Mouse (Mus musculus): ENCODE measurements around the gene Hoxa9. TPM values are rescaled to one million over a fixed set of nuclear protein-coding genes. Genes with fewer than 3 reads are reported as not detected.

Hoxa9 gene
- polyA plus RNA-seq, 1 experiment, result not detected

GRCm38 (mm10) chr6:52177806-52178205, 53.1 kb downstream of the Hoxa9 start:
- 5% methylated on average over 9 of the region's 9 CpGs for WGBS
- Histone ChIP-seq H3K4me3 (ENCODE audit: insufficient read depth, low read depth, low read length) (no peak overlapping the region), H3K27ac (ENCODE audit: insufficient read depth, low read depth, low read length) (no peak overlapping the region), H3K4me1 (ENCODE audit: control insufficient read depth, insufficient read depth, low read length) (no peaks in the 10 kb centered on the region)
- no peak for TF ChIP-seq CTCF (IDR thresholded peaks at IDR 0.05; ENCODE audit: insufficient read depth, low read depth, low read length)
- TF ChIP-seq POLR2A (IDR thresholded peaks at IDR 0.05; ENCODE audit: insufficient read depth, low read depth, low read length), result no peak

DNA sequence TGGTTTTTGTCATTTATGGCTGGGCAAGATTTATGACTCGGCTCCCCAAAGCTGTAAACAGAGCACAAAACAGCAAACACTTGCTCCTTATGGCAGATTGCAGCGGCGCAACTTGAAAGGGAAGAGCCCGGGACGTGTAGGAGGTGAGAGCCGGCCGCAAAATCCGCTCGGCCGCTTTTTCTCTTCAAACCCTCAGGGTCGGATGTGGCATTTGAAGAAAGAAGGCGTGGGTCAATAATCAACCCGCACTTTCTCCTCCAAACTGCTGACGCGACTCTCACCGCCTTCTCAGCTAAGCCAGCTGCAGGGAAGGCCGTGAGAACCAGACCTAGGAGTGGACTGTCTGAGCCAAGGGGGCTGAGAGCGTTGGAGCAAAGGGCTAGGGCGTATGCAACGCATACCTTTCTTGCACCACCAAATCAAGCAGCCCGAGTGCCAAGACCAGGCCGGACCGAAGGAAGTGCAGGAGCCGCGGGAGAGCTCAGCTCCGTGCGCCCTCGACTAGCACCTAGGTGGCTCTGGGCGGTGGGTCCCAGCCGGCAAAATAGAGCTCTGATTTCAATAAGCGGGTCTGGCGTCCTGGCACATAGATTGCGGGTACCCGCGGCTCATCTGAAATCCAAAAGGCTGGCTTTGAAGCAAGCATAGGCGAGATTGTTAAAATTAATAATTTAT, 53.7 kb downstream of the Hoxa9 start, which contains the start of gene 5730596B20Rik:
5730596B20Rik (plus strand) TSS at position 438 of the 675 bp plus-strand sequence.
- H3K27ac ChIP-seq (ENCODE audit: insufficient read depth, low read depth, low read length), result no peak within 1 kb of the TSS
- no peak within 1 kb of the TSS for H3K4me3 ChIP-seq (ENCODE audit: insufficient read depth, low read depth, low read length)
- TF ChIP-seq CTCF (IDR thresholded peaks at IDR 0.05; ENCODE audit: insufficient read depth, low read depth, low read length) (no peak), POLR2A (IDR thresholded peaks at IDR 0.05; ENCODE audit: insufficient read depth, low read depth, low read length) (no peak)
- H3K4me1 ChIP-seq (ENCODE audit: control insufficient read depth, insufficient read depth, low read length), result peaks cover 3% of the 10 kb centered on the region; the same call in 1 of the 2 replicates
- 3% methylated on average over 36 of the region's 36 CpGs for WGBS

DNA sequence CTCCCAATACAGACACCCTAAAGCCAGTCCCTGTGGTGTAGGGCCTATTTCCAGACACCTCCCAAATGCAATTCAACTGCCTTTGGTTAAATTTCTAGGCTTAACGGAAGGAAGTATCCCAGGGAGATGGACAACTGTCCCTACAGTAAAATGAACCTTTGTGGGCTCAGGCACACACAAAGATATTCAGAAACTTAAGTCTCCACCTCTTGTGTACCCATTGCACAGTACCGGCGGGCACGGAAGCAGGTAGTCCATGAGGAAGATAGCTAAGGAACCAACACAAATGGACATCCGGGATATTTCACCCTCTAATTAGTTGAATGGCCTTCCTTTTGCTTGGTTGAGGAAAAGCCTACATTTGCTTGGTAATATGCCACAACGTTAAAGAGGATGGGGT, 54.5 kb downstream of the Hoxa9 start:
- Histone ChIP-seq H3K27ac (ENCODE audit: insufficient read depth, low read depth, low read length) (no peak overlapping the region), H3K4me3 (ENCODE audit: insufficient read depth, low read depth, low read length) (no peak overlapping the region)
- WGBS, result 4% methylated on average over 6 of the region's 6 CpGs

GRCm38 (mm10) chr6:52175864-52176263, 55.0 kb downstream of the Hoxa9 start:
- TF ChIP-seq POLR2A (IDR thresholded peaks at IDR 0.05; ENCODE audit: insufficient read depth, low read depth, low read length) (no peak), CTCF (IDR thresholded peaks at IDR 0.05; ENCODE audit: insufficient read depth, low read depth, low read length) (no peak)
- H3K27ac ChIP-seq (ENCODE audit: insufficient read depth, low read depth, low read length), result no peak overlapping the region
- H3K4me1 ChIP-seq (ENCODE audit: control insufficient read depth, insufficient read depth, low read length), result peaks cover 3% of the 10 kb centered on the region; the same call in 1 of the 2 replicates
- 4% methylated on average over 19 of the region's 35 CpGs for WGBS
- no peak overlapping the region for H3K4me3 ChIP-seq (ENCODE audit: insufficient read depth, low read depth, low read length)

More for the DNA sequence above, 54.5 kb downstream of the Hoxa9 start:
- H3K4me1 ChIP-seq (ENCODE audit: control insufficient read depth, insufficient read depth, low read length), result peaks cover 3% of the 10 kb centered on the region; the same call in 1 of the 2 replicates
- TF ChIP-seq CTCF (IDR thresholded peaks at IDR 0.05; ENCODE audit: insufficient read depth, low read depth, low read length) (no peak), POLR2A (IDR thresholded peaks at IDR 0.05; ENCODE audit: insufficient read depth, low read depth, low read length) (no peak)

DNA sequence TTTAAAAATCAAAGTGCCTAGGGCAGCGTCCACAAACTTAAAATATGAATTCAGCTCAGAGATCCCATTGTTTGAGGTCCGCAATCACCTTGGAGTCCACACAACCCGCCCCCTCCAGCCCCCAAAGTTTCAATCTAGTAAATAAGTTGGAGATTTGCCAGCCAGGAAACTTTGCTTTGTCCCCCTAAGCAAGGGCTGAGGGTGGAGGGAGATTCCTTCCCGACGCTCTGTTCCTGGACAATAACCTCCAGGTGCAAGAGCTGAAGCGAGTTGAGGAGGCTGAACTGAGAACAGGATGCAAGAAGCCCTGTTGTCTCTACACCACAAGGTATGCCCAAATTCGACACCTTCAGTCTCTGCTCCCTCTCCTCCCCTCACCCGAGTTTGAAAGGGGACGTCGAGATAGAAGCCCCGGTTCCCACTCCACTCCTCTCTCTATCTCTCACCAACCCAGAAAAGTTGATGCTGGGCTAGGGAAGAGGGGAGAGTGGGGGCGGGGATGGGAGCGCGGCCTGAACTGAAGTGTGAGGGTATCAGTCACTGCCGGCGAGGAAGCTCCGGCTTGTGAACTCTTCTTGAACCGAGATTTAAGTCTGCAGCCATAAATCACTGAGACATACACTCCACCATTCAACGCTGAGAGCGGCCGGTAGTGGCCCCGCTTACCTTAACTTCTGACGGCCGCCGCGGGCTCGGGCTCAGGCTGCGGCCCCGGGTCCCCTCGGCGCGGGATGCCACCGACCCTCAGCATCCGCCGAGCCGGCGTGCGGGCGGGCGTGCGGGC, 55.7 kb downstream of the Hoxa9 start:
- H3K4me3 ChIP-seq (ENCODE audit: insufficient read depth, low read depth, low read length), result no peak overlapping the region
- TF ChIP-seq CTCF (IDR thresholded peaks at IDR 0.05; ENCODE audit: insufficient read depth, low read depth, low read length) (no peak), POLR2A (IDR thresholded peaks at IDR 0.05; ENCODE audit: insufficient read depth, low read depth, low read length) (no peak)
- WGBS, result 1% methylated on average over 41 of the region's 41 CpGs
- peaks cover 3% of the 10 kb centered on the region; the same call in 1 of the 2 replicates for H3K4me1 ChIP-seq (ENCODE audit: control insufficient read depth, insufficient read depth, low read length)
- no peak overlapping the region for H3K27ac ChIP-seq (ENCODE audit: insufficient read depth, low read depth, low read length)

DNA sequence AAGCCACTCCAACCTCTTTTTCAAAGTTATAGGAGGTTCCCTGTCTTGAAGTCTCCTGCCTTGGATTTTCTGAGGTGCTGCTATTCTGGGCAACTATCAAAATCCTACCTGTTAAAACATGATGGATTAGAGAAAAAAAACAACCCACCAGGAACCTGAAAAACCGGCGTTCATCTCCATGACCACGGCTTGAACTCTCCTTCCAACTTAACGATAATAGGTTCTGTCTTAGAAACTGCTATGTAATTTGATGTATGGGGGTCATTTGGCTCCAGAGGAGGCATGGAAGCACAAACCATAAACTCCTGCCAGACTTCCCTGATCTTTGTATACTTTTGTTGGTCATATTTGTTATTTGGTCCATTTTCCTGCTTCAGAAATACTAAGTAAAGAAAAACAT, 57.2 kb downstream of the Hoxa9 start:
- Histone ChIP-seq H3K4me1 (ENCODE audit: control insufficient read depth, insufficient read depth, low read length) (peaks cover 3% of the 10 kb centered on the region; the same call in 1 of the 2 replicates), H3K4me3 (ENCODE audit: insufficient read depth, low read depth, low read length) (no peak overlapping the region), H3K27ac (ENCODE audit: insufficient read depth, low read depth, low read length) (no peak overlapping the region)
- 8% methylated on average over 4 of the region's 4 CpGs for WGBS
- TF ChIP-seq POLR2A (IDR thresholded peaks at IDR 0.05; ENCODE audit: insufficient read depth, low read depth, low read length), result no peak
- TF ChIP-seq CTCF (IDR thresholded peaks at IDR 0.05; ENCODE audit: insufficient read depth, low read depth, low read length), result no peak

Other genes starting within 250 kb of the Hoxa9 start
- not detected in 2 replicates for gene Skap2, start 218.5 kb downstream of the Hoxa9 start, polyA plus RNA-seq (2012; ENCODE audit: insufficient read depth, insufficient read length, low replicate concordance, missing spikeins)
- not detected in 2 replicates for gene Hoxa1, start 72.8 kb downstream of the Hoxa9 start, polyA plus RNA-seq (2012; ENCODE audit: insufficient read depth, insufficient read length, low replicate concordance, missing spikeins)
- gene Hoxa2, start 66.3 kb downstream of the Hoxa9 start, polyA plus RNA-seq (2012; ENCODE audit: insufficient read depth, insufficient read length, low replicate concordance, missing spikeins), result not detected in 2 replicates
- not detected in 2 replicates for gene 5730596B20Rik, start 53.6 kb downstream of the Hoxa9 start, polyA plus RNA-seq (2012; ENCODE audit: insufficient read depth, insufficient read length, low replicate concordance, missing spikeins)
- not detected in 2 replicates for gene Hoxa4, start 39.3 kb downstream of the Hoxa9 start, polyA plus RNA-seq (2012; ENCODE audit: insufficient read depth, insufficient read length, low replicate concordance, missing spikeins)
- not detected in 2 replicates for gene Hoxa5, start 26.5 kb downstream of the Hoxa9 start, polyA plus RNA-seq (2012; ENCODE audit: insufficient read depth, insufficient read length, low replicate concordance, missing spikeins)
- not detected in 2 replicates for gene Hoxa6, start 22.4 kb downstream of the Hoxa9 start, polyA plus RNA-seq (2012; ENCODE audit: insufficient read depth, insufficient read length, low replicate concordance, missing spikeins)
- gene Hoxa3, start 17.8 kb downstream of the Hoxa9 start, polyA plus RNA-seq (2012; ENCODE audit: insufficient read depth, insufficient read length, low replicate concordance, missing spikeins), result not detected in 2 replicates
- gene Gm28308, start 17.8 kb downstream of the Hoxa9 start, polyA plus RNA-seq (2012; ENCODE audit: insufficient read depth, insufficient read length, low replicate concordance, missing spikeins), result not detected in 2 replicates
- not detected in 2 replicates for gene Hoxa7, start 9.2 kb downstream of the Hoxa9 start, polyA plus RNA-seq (2012; ENCODE audit: insufficient read depth, insufficient read length, low replicate concordance, missing spikeins)
- gene Hoxa10, start 9.8 kb upstream of the Hoxa9 start, polyA plus RNA-seq (2012; ENCODE audit: insufficient read depth, insufficient read length, low replicate concordance, missing spikeins), result not detected in 2 replicates
- gene Hoxa11, start 14.7 kb upstream of the Hoxa9 start, polyA plus RNA-seq (2012; ENCODE audit: insufficient read depth, insufficient read length, low replicate concordance, missing spikeins), result not detected in 2 replicates
- gene Hoxa13, start 29.8 kb upstream of the Hoxa9 start, polyA plus RNA-seq (2012; ENCODE audit: insufficient read depth, insufficient read length, low replicate concordance, missing spikeins), result not detected in 2 replicates
- gene Evx1, start 82.4 kb upstream of the Hoxa9 start, polyA plus RNA-seq (2012; ENCODE audit: insufficient read depth, insufficient read length, low replicate concordance, missing spikeins), result not detected in 2 replicates

Measured in olfactory bulb, adult 2 months (tissue).